Mouse (Mus musculus): ENCODE results near the gene Ppard. TPM values are rescaled to one million over a fixed set of nuclear protein-coding genes. Genes with fewer than 3 reads are reported as not detected.

Ppard gene
- polyA plus RNA-seq, 1 experiment from 2014 or later, result 2.2 TPM

DNA sequence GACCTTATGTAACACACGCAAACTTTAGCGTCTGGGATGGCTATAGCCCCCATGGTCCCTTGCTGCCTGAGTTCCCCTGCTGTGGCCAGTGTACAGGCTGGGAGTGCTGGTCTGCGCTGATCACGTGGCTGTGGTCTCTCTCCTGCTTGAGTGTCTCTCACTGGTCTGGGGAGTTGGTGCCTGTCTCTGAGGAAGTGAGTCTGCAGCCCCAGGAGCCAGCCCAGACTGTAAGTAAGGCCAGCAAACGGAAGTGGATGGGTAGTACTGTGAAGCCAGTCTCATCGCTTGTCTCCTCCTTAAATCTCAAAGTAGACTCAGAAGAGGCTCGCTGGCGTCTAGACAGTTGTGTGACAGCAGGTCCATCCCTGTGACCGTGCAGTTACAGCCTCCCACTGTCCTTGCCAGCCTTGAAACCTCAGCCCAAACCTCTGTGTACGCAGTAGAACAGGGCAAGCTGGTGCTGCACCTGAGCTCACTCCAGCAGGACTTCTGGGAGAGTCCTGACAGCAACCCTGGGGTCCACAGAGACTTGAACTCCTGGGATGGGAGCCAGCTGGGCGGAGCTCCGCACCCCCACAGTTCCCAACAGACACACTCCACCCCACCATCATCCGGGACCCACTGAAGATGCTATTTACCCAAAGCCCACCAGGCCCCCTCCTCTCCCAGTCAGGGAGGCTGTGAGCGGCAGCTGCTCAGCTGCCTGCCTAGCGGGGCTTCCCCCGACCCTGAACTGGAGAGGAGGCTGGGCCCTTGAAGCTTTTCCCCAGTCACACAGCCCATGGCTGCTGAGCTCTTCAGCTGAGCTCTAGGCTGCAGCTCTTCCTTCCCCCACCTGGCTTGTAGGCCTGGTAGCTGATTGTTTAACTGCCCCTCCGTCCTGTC, 62.2 kb downstream of the Ppard start:
- WGBS, result 63% methylated on average over 17 of the region's 17 CpGs
- Histone ChIP-seq H3K4me3 (no peak overlapping the region), H3K9me3 (no peaks in the 10 kb centered on the region), H3K4me2 (replicated peaks) (no peak overlapping the region), H3K27me3 (replicated peaks) (no peaks in the 10 kb centered on the region), H3K4me1 (peaks cover 13% of the 10 kb centered on the region), H3K27ac (0 out of 2 replicates have a peak overlapping the region, but pooled peaks have one; percentile 23), H3K9ac (no peak overlapping the region), H3K36me3 (peaks cover 6% of the 10 kb centered on the region)
- ATAC-seq (ENCODE audit: low FRiP score, low read depth), result no peak

DNA sequence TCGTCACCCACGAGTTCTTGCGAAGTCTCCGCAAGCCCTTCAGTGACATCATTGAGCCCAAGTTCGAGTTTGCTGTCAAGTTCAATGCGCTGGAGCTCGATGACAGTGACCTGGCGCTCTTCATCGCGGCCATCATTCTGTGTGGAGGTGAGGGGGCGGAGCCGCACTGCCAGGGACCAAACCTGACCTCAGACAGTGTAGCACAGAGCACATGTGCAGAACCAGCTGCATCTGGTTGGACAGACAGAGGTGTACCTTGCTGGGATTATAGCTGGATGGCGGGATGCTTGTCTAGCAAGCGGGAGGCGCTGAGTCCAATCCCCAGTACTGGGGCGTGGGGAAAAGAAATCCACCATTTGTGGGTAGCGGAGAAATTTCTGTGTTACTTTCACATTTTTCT, 66.4 kb downstream of the Ppard start:
- ATAC-seq (ENCODE audit: low FRiP score, low read depth), result no peak
- H3K4me2 ChIP-seq (replicated peaks), result no peak overlapping the region
- WGBS, result 95% methylated on average over 17 of the region's 17 CpGs
- no peaks in the 10 kb centered on the region for H3K27me3 ChIP-seq (replicated peaks)
- no peaks in the 10 kb centered on the region for H3K9me3 ChIP-seq
- H3K4me1 ChIP-seq, result peaks cover 26% of the 10 kb centered on the region
- H3K9ac ChIP-seq, result no peak overlapping the region
- H3K4me3 ChIP-seq, result no peak overlapping the region
- no peak overlapping the region for H3K27ac ChIP-seq
- peaks cover 6% of the 10 kb centered on the region; the same call in 1 of the 2 replicates for H3K36me3 ChIP-seq

DNA sequence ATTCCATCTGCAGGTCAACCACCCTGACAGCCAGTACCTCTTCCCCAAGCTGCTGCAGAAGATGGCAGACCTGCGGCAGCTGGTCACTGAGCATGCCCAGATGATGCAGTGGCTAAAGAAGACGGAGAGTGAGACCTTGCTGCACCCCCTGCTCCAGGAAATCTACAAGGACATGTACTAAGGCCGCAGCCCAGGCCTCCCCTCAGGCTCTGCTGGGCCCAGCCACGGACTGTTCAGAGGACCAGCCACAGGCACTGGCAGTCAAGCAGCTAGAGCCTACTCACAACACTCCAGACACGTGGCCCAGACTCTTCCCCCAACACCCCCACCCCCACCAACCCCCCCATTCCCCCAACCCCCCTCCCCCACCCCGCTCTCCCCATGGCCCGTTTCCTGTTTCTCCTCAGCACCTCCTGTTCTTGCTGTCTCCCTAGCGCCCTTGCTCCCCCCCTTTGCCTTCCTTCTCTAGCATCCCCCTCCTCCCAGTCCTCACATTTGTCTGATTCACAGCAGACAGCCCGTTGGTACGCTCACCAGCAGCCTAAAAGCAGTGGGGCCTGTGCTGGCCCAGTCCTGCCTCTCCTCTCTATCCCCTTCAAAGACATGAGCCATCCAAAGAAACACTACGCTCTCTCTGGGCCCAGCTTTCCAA, 67.3 kb downstream of the Ppard start:
- H3K9me3 ChIP-seq, result no peaks in the 10 kb centered on the region
- no peak for ATAC-seq (ENCODE audit: low FRiP score, low read depth)
- no peak overlapping the region for H3K9ac ChIP-seq
- peaks cover 21% of the 10 kb centered on the region for H3K4me1 ChIP-seq
- no peak overlapping the region for H3K4me2 ChIP-seq (replicated peaks)
- H3K36me3 ChIP-seq, result peaks cover 6% of the 10 kb centered on the region; the same call in 1 of the 2 replicates
- H3K4me3 ChIP-seq, result no peak overlapping the region
- no peaks in the 10 kb centered on the region for H3K27me3 ChIP-seq (replicated peaks)
- no peak overlapping the region for H3K27ac ChIP-seq
- WGBS, result 43% methylated on average over 10 of the region's 11 CpGs

- H3K4me1 ChIP-seq, result peaks cover 18% of the 10 kb centered on the region
- peaks cover 6% of the 10 kb centered on the region; the same call in 1 of the 2 replicates for H3K36me3 ChIP-seq
- no peaks in the 10 kb centered on the region for H3K9me3 ChIP-seq
- H3K27me3 ChIP-seq (replicated peaks), result no peaks in the 10 kb centered on the region
- 39% methylated on average over 9 of the region's 9 CpGs for WGBS
- H3K27ac ChIP-seq, result no peak overlapping the region
- 0 out of 2 replicates have a peak overlapping the region, but pooled peaks have one; percentile 13 for H3K9ac ChIP-seq
- ATAC-seq (ENCODE audit: low FRiP score, low read depth), result no peak
- no peak overlapping the region for H3K4me2 ChIP-seq (replicated peaks)
- H3K4me3 ChIP-seq, result no peak overlapping the region
Measured at GRCm38 (mm10) chr17:28300323-28300722, 67.8 kb downstream of the Ppard start.

- no peak overlapping the region for H3K4me2 ChIP-seq (replicated peaks)
- 0 out of 2 replicates have a peak overlapping the region, but pooled peaks have one; percentile 13 for H3K9ac ChIP-seq
- H3K4me3 ChIP-seq, result no peak overlapping the region
- no peaks in the 10 kb centered on the region for H3K9me3 ChIP-seq
- 69% methylated on average over 3 of the region's 3 CpGs for WGBS
- H3K27ac ChIP-seq, result no peak overlapping the region
- peaks cover 6% of the 10 kb centered on the region; the same call in 1 of the 2 replicates for H3K36me3 ChIP-seq
- no peaks in the 10 kb centered on the region for H3K27me3 ChIP-seq (replicated peaks)
- H3K4me1 ChIP-seq, result peaks cover 18% of the 10 kb centered on the region
- no peak for ATAC-seq (ENCODE audit: low FRiP score, low read depth)
Measured at GRCm38 (mm10) chr17:28300850-28301249, 68.3 kb downstream of the Ppard start.

- Histone ChIP-seq H3K27me3 (replicated peaks) (no peaks in the 10 kb centered on the region), H3K4me1 (peaks cover 13% of the 10 kb centered on the region), H3K27ac (no peak overlapping the region), H3K4me2 (replicated peaks) (no peak overlapping the region), H3K4me3 (no peak overlapping the region), H3K9ac (no peak overlapping the region), H3K36me3 (no peaks in the 10 kb centered on the region), H3K9me3 (no peaks in the 10 kb centered on the region)
- no peak for ATAC-seq (ENCODE audit: low FRiP score, low read depth)
- 55% methylated on average over 10 of the region's 10 CpGs for WGBS
Measured at GRCm38 (mm10) chr17:28305172-28305571, 72.7 kb downstream of the Ppard start.

GRCm38 (mm10) chr17:28308297-28309195, 76.0 kb downstream of the Ppard start:
- Histone ChIP-seq H3K27me3 (replicated peaks) (no peaks in the 10 kb centered on the region), H3K36me3 (no peaks in the 10 kb centered on the region), H3K9me3 (no peaks in the 10 kb centered on the region), H3K4me3 (no peak overlapping the region), H3K27ac (no peak overlapping the region), H3K4me2 (replicated peaks) (no peak overlapping the region), H3K4me1 (peaks cover 5% of the 10 kb centered on the region; the same call in 1 of the 2 replicates), H3K9ac (no peak overlapping the region)
- 19% methylated on average over 18 of the region's 18 CpGs for WGBS
- no peak for ATAC-seq (ENCODE audit: low FRiP score, low read depth)

- H3K4me2 ChIP-seq (replicated peaks), result no peak overlapping the region
- peaks cover under 1% of the 10 kb centered on the region for H3K36me3 ChIP-seq
- no peak overlapping the region for H3K27ac ChIP-seq
- H3K9ac ChIP-seq, result no peak overlapping the region
- 81% methylated on average over 3 of the region's 3 CpGs for WGBS
- H3K9me3 ChIP-seq, result no peaks in the 10 kb centered on the region
- no peak overlapping the region for H3K4me3 ChIP-seq
- ATAC-seq (ENCODE audit: low FRiP score, low read depth), result no peak
- H3K27me3 ChIP-seq (replicated peaks), result no peaks in the 10 kb centered on the region
- peaks cover 15% of the 10 kb centered on the region for H3K4me1 ChIP-seq
Measured at GRCm38 (mm10) chr17:28310831-28311230, 78.3 kb downstream of the Ppard start.

DNA sequence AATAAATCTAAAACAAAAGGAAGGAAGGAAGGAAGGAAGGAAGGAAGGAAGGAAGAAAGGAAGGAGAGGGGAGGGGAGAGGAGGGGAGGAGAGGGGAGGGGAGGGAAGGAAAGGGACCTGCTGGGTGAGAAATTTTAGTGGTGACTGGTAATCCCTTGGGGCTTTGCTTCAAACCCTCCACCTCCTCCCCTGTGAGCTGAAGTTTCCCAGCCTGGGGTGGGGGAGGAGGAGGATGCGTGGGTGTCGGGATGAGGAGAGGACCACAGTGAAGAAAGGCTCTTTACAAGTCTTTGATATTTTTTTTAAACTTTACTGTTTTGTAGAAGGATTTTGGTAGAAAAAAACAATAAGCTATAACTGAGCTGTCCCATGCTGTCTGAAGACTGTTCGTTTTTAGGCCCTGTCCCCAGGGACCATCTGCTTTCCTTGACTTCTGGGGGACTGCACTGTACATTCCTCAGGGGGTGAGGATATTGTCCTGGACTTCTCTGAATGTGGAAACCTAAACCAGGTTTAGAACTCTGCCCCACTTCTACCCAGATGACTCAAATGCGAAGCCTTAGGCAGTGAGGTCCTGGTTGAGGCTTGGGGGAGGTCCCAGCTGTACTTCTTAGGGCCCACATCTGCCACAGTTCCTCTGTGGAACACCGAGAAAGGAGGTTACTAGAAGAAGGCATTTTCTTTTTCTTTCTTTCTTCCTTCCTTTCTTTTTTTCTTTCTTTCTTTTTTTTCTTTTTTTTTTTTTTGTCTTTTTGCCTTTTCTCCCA, 79.0 kb downstream of the Ppard start:
- Histone ChIP-seq H3K9ac (no peak overlapping the region), H3K4me2 (replicated peaks) (no peak overlapping the region), H3K27me3 (replicated peaks) (no peaks in the 10 kb centered on the region), H3K4me1 (peaks cover 15% of the 10 kb centered on the region), H3K4me3 (no peak overlapping the region), H3K36me3 (peaks cover 8% of the 10 kb centered on the region), H3K9me3 (no peaks in the 10 kb centered on the region), H3K27ac (no peak overlapping the region)
- no peak for ATAC-seq (ENCODE audit: low FRiP score, low read depth)
- 79% methylated on average over 5 of the region's 5 CpGs for WGBS

DNA sequence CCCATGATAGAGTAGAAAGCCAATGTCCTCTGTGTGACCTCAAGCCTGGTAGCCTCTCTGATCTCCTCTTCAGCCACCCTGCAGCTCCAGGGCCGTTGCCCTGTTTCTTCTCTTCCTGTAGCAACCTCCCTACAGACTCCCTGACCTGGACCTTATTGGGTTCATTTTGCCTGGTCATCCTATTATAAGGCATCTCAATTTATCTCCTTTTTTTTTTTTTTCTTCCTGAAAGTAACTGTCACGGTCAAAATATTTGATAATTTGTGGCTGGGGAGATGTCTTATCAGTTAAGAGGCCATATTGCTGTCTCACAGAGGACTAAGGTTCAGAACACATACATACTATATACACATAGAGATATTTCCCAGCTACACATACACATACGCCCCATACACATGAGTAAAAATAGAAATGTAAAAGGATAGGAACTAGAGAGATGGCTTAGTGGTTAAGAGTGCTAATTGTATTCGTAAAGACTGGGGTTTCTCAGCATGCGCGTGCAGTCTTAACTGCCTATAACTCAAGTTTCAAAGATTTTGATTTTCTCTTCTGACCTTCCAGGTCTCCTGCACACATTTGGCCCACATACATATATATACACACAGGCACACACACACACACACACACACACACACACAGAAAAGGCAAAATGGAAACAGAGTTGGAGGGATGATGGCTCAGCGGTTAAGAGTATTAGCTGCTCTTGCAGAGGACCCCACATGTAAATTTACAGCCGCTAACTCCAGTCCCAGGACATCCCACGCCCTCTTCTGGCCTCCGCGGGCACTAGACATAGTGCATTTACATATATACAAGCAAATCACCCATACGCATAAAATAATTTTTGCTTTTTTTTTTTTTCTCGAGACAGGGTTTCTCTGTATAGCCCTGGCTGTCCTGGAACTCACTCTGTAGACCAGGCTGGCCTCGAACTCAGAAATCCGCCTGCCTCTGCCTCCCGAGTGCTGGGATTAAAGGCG, 80.0 kb downstream of the Ppard start:
- ATAC-seq (ENCODE audit: low FRiP score, low read depth), result peak; percentile 35; the same call in 1 of the 2 replicates
- H3K27ac ChIP-seq, result no peak overlapping the region
- no peaks in the 10 kb centered on the region for H3K9me3 ChIP-seq
- H3K9ac ChIP-seq, result 0 out of 2 replicates have a peak overlapping the region, but pooled peaks have one; percentile 2
- H3K36me3 ChIP-seq, result peaks cover 18% of the 10 kb centered on the region
- peaks cover 15% of the 10 kb centered on the region for H3K4me1 ChIP-seq
- peak overlapping the region; percentile 93 for H3K4me2 ChIP-seq (replicated peaks)
- no peaks in the 10 kb centered on the region for H3K27me3 ChIP-seq (replicated peaks)
- peak overlapping the region; percentile 28 for H3K4me3 ChIP-seq
- WGBS, result 27% methylated on average over 17 of the region's 17 CpGs
